Mouse (Mus musculus) CH12.LX (cell line): ENCODE results near the gene Col5a1. TPM values are rescaled to one million over a fixed set of nuclear protein-coding genes. Genes with fewer than 3 reads are reported as not detected.

Experiments used
- DNase-seq: peaks from one replicate; pipeline ENCODE4 v3.0.0-alpha.2; 2013; ENCODE audit errors: extremely low read depth
- H3K27ac ChIP-seq: 2 replicates; pipeline ENCODE4 v1.5.1; 2012; ENCODE audit warnings: low read depth, mild to moderate bottlenecking, control low read depth, moderate library complexity; ENCODE audit not compliant: insufficient read depth
- H3K27me3 ChIP-seq: replicated peaks from 2 replicates; pipeline ENCODE3; 2012; ENCODE audit warnings: inconsistent platforms
- H3K36me3 ChIP-seq, 2 experiments: replicated peaks in 1 of 2; 2 replicates each; pipeline versions ENCODE3 to v1.6.1; 2012; ENCODE audit warnings: inconsistent platforms in 1 of 2, low read length in 1 of 2, mild to moderate bottlenecking in 1 of 2, mixed read lengths in 1 of 2, moderate library complexity in 1 of 2; ENCODE audit not compliant: control insufficient read depth in 1 of 2, insufficient read depth in 1 of 2
- H3K4me1 ChIP-seq, 2 experiments: 2 replicates each; pipeline ENCODE4 v1.6.1; 2012; ENCODE audit warnings: inconsistent platforms in 1 of 2, moderate library complexity in 1 of 2; ENCODE audit not compliant: insufficient read depth in 2 of 2, control insufficient read depth in 1 of 2
- H3K4me2 ChIP-seq: 2 replicates; pipeline ENCODE4 v1.6.1; 2012; ENCODE audit warnings: low read depth, mild to moderate bottlenecking, control low read depth; ENCODE audit not compliant: poor library complexity, insufficient read depth, severe bottlenecking
- H3K4me3 ChIP-seq, 3 experiments: fragments of 150-350 bp in 1 of 3; sonication (generic) in 1 of 3; replicated peaks in 1 of 3; 2 replicates each; pipeline versions ENCODE3 to v1.5.1; 2011 to 2012; ENCODE audit warnings: low read depth in 2 of 3, low read length in 2 of 3, mild to moderate bottlenecking in 2 of 3, moderate library complexity in 2 of 3, control low read depth in 1 of 3, improper control_type of control experiment in 1 of 3, inconsistent platforms in 1 of 3, mixed read lengths in 1 of 3; ENCODE audit not compliant: poor library complexity in 1 of 3
- H3K79me2 ChIP-seq: replicated peaks from 2 replicates; pipeline ENCODE4 v1.6.1; 2012; ENCODE audit warnings: mild to moderate bottlenecking, moderate library complexity; ENCODE audit not compliant: control insufficient read depth, poor library complexity, insufficient read depth, severe bottlenecking; ENCODE audit errors: extremely low read depth
- H3K9ac ChIP-seq: 2 replicates; pipeline ENCODE4 v1.6.1; 2012; ENCODE audit warnings: low read depth, mild to moderate bottlenecking, control low read depth, moderate library complexity; ENCODE audit not compliant: insufficient read depth
- H3K9me3 ChIP-seq: replicated peaks from 2 replicates; pipeline ENCODE3; 2012; ENCODE audit warnings: low read length, inconsistent platforms, mixed read lengths
- CHD1 ChIP-seq: IDR thresholded peaks from 2 replicates; pipeline ENCODE4 v1.6.1; 2012; ENCODE audit warnings: low read depth, low read length, improper control_type of control experiment, inconsistent platforms
- CHD2 ChIP-seq: IDR thresholded peaks from 2 replicates; pipeline ENCODE4 v1.6.1; 2011; ENCODE audit warnings: low read length, improper control_type of control experiment
- E2F4 ChIP-seq: IDR thresholded peaks from 2 replicates; pipeline ENCODE4 v1.6.1; 2011; ENCODE audit warnings: low read depth, low read length, improper control_type of control experiment; ENCODE audit not compliant: insufficient replicate concordance
- ELF1 ChIP-seq: IDR thresholded peaks from 2 replicates; pipeline ENCODE4 v1.6.1; 2014; ENCODE audit warnings: low read depth, mild to moderate bottlenecking, inconsistent platforms, low read length, improper control_type of control experiment
- ETS1 ChIP-seq: conservative IDR thresholded peaks from 2 replicates; pipeline ENCODE4 v1.6.1; 2012; ENCODE audit warnings: low read depth, mild to moderate bottlenecking, inconsistent platforms, low read length, improper control_type of control experiment, moderate library complexity
- GABPA ChIP-seq: IDR thresholded peaks from 2 replicates; pipeline ENCODE4 v1.6.1; 2012; ENCODE audit warnings: low read depth, low read length, improper control_type of control experiment, inconsistent platforms; ENCODE audit not compliant: insufficient replicate concordance
- IRF4 ChIP-seq: IDR thresholded peaks from 2 replicates; pipeline ENCODE4 v1.6.1; 2014; ENCODE audit warnings: low read depth, mild to moderate bottlenecking, inconsistent platforms, low read length, improper control_type of control experiment
- JUN ChIP-seq: IDR thresholded peaks from 2 replicates; pipeline ENCODE4 v1.6.1; 2011; ENCODE audit warnings: low read depth, mild to moderate bottlenecking, low read length, improper control_type of control experiment, moderate library complexity; ENCODE audit not compliant: insufficient read depth
- JUND ChIP-seq: conservative IDR thresholded peaks from 2 replicates; pipeline ENCODE4 v1.6.1; 2011; ENCODE audit warnings: low read depth, low read length, improper control_type of control experiment
- MAFK ChIP-seq: IDR thresholded peaks from 2 replicates; pipeline ENCODE4 v1.6.1; 2011; ENCODE audit warnings: low read length, improper control_type of control experiment; ENCODE audit not compliant: insufficient replicate concordance
- MAX ChIP-seq: IDR thresholded peaks from 2 replicates; pipeline ENCODE4 v1.6.1; 2011; ENCODE audit warnings: low read length, improper control_type of control experiment
- MEF2A ChIP-seq: IDR thresholded peaks from 2 replicates; pipeline ENCODE4 v1.6.1; 2014; ENCODE audit warnings: low read depth, mild to moderate bottlenecking, inconsistent platforms, low read length, improper control_type of control experiment, borderline replicate concordance
- MXI1 ChIP-seq: IDR thresholded peaks from 2 replicates; pipeline ENCODE4 v1.6.1; 2011; ENCODE audit warnings: mild to moderate bottlenecking, low read depth, low read length, improper control_type of control experiment
- NRF1 ChIP-seq: IDR thresholded peaks from 2 replicates; pipeline ENCODE4 v1.6.1; 2014; ENCODE audit warnings: low read depth, mild to moderate bottlenecking, inconsistent platforms, low read length, improper control_type of control experiment, moderate library complexity
- PAX5 ChIP-seq: IDR thresholded peaks from 2 replicates; pipeline ENCODE4 v1.6.1; 2012; ENCODE audit warnings: low read length, inconsistent platforms, mixed read lengths
- POLR2AphosphoS2 ChIP-seq: IDR thresholded peaks from 2 replicates; pipeline ENCODE4 v1.6.1; 2011; ENCODE audit warnings: low read depth, low read length, improper control_type of control experiment
- RAD21 ChIP-seq: IDR thresholded peaks from 2 replicates; pipeline ENCODE4 v1.6.1; 2011; ENCODE audit warnings: low read depth, mild to moderate bottlenecking, low read length, improper control_type of control experiment, moderate library complexity
- SIN3A ChIP-seq: IDR thresholded peaks from 2 replicates; pipeline ENCODE4 v1.6.1; 2012; ENCODE audit warnings: low read length, improper control_type of control experiment, inconsistent platforms
- SMC3 ChIP-seq: IDR thresholded peaks from 2 replicates; pipeline ENCODE4 v1.6.1; 2011; ENCODE audit warnings: low read depth, low read length, improper control_type of control experiment
- TCF12 ChIP-seq: IDR thresholded peaks from 2 replicates; pipeline ENCODE4 v1.6.1; 2014; ENCODE audit warnings: low read depth, mild to moderate bottlenecking, inconsistent platforms, low read length, improper control_type of control experiment
- UBTF ChIP-seq: IDR thresholded peaks from 2 replicates; pipeline ENCODE4 v1.6.1; 2012; ENCODE audit warnings: low read depth, mild to moderate bottlenecking, inconsistent platforms, low read length, improper control_type of control experiment, moderate library complexity
- USF1 ChIP-seq: IDR thresholded peaks from 2 replicates; pipeline ENCODE4 v1.6.1; 2014; ENCODE audit warnings: low read depth, mild to moderate bottlenecking, inconsistent platforms, low read length, improper control_type of control experiment
- USF2 ChIP-seq: conservative IDR thresholded peaks from 2 replicates; pipeline ENCODE4 v1.6.1; 2011; ENCODE audit warnings: low read depth, low read length, improper control_type of control experiment
- ZC3H11A ChIP-seq: IDR thresholded peaks from 2 replicates; pipeline ENCODE4 v1.6.1; 2012; ENCODE audit warnings: low read depth, mild to moderate bottlenecking, inconsistent platforms, low read length, improper control_type of control experiment
- ZMIZ1 ChIP-seq: IDR thresholded peaks from 2 replicates; pipeline ENCODE4 v1.6.1; 2012; ENCODE audit warnings: low read depth, mild to moderate bottlenecking, inconsistent platforms, low read length, improper control_type of control experiment
- dilution Hi-C: fragments of 300-500 bp; cut with MboI; formaldehyde crosslinking; loops from 2 replicates; pipeline ENCODE4 v1.14.3; 2020; ENCODE audit warnings: low sequenced_read_pairs; ENCODE audit not compliant: extremely low pct_unique_long_range_greater_than_20kb, extremely low pct_ligation_motif_present
- in situ Hi-C: fragments of 300-500 bp; cut with MboI; formaldehyde crosslinking; loops from 3 replicates; pipeline ENCODE4 v1.14.3; 2019; ENCODE audit warnings: low sequenced_read_pairs, low pct_ligation_motif_present, low pct_unique_long_range_greater_than_20kb, mixed read lengths
- polyA plus RNA-seq: library from polyadenylated mRNA; unstranded; fragments of >175 nt; gene quantifications from 2 replicates; pipeline ENCODE4 v1.2.1, GENCODE M21; 2012; ENCODE audit warnings: low read depth; ENCODE audit not compliant: insufficient read length
- total RNA-seq, 2 experiments: library from RNA; depleted of rRNA; stranded (reverse); fragments of 300-350 nt in 1 of 2; fragments of >200 nt in 1 of 2; gene quantifications; 2 replicates each; pipeline ENCODE4 v1.2.3; 2012 to 2014

Gene Col5a1
- total and polyA plus RNA-seq, 3 experiments, result 0.04 TPM; not detected in 2

GRCm38 (mm10) chr2:28065081-28065651 is 178.9 kb downstream of the Col5a1 start:
- H3K36me3 ChIP-seq, result no peaks in the 10 kb centered on the region
- no peaks in the 10 kb centered on the region for H3K9me3 ChIP-seq
- DNase-seq, result no peak
- H3K9ac ChIP-seq, result no peak overlapping the region
- no peak overlapping the region for H3K4me3 ChIP-seq
- H3K4me1 ChIP-seq, result no peaks in the 10 kb centered on the region
- H3K79me2 ChIP-seq, result no peaks in the 10 kb centered on the region
- peaks cover 85% of the 10 kb centered on the region for H3K27me3 ChIP-seq
- dilution Hi-C loops, result no loop called here
- H3K27ac ChIP-seq, result no peak overlapping the region
- no peak overlapping the region for H3K4me2 ChIP-seq
- TF ChIP-seq SMC3 (no peak), MEF2A (no peak), CHD1 (no peak), JUND (no peak), RAD21 (no peak), TCF12 (no peak), ZC3H11A (no peak), USF1 (no peak), MAX (no peak), ETS1 (no peak), ZMIZ1 (no peak), JUN (no peak), ELF1 (no peak), UBTF (no peak), NRF1 (no peak), MXI1 (no peak), E2F4 (no peak)
- in situ Hi-C loops, result no loop called here

- no peak overlapping the region for H3K4me2 ChIP-seq
- no peaks in the 10 kb centered on the region for H3K9me3 ChIP-seq
- H3K79me2 ChIP-seq, result no peaks in the 10 kb centered on the region
- no peak overlapping the region for H3K9ac ChIP-seq
- no peak overlapping the region for H3K4me3 ChIP-seq
- in situ Hi-C loops, result no loop called here
- H3K27ac ChIP-seq, result no peak overlapping the region
- TF ChIP-seq ELF1, result no peak
- no peak for TF ChIP-seq MAX
- TF ChIP-seq TCF12, result no peak
- no peak for TF ChIP-seq SIN3A
- no peak for TF ChIP-seq PAX5
- no peak for TF ChIP-seq USF1
- no peak for TF ChIP-seq UBTF
- TF ChIP-seq POLR2AphosphoS2, result no peak
- TF ChIP-seq MEF2A, result no peak
- TF ChIP-seq CHD2, result no peak
- no peak for TF ChIP-seq ZC3H11A
- TF ChIP-seq IRF4, result no peak
- no peak for TF ChIP-seq RAD21
- no peak for TF ChIP-seq JUND
- no peak for TF ChIP-seq MXI1
- TF ChIP-seq USF2, result no peak
- TF ChIP-seq GABPA, result no peak
- TF ChIP-seq NRF1, result no peak
- TF ChIP-seq MAFK, result no peak
- H3K27me3 ChIP-seq, result peaks cover 82% of the 10 kb centered on the region
- DNase-seq, result no peak
- H3K4me1 ChIP-seq, result no peaks in the 10 kb centered on the region
- H3K36me3 ChIP-seq, result no peaks in the 10 kb centered on the region
- dilution Hi-C loops, result no loop called here
Measured at GRCm38 (mm10) chr2:28066686-28067085, 180.5 kb downstream of the Col5a1 start.
